Mouse (Mus musculus): Measurements from ENCODE around the gene Fkrp. TPM values are rescaled to one million over a fixed set of nuclear protein-coding genes. Genes with fewer than 3 reads are reported as not detected.

Fkrp gene
- total and polyA plus RNA-seq, 3 experiments, result 16.5 to 23.4 (median 20.3) TPM

DNA sequence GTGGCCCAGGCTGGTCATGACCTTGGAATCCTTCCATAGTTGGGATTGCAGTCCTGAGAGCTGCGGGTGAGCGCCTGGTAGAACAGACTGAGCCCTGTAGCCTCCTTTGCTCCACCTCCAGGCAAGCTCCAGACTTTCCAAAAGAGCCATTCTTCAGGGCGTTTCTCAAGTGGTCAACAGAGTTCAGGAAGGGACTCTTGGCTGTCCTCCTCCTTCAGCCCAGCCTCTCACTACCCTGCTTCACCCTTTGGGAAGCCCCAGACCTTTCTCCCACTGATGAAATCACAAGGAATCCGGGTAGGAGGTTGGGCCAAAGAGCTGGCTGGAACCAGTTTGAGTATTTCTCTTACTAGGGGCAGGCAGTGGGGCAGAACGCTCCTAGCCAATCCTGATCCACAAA is 36.5 kb downstream of the Fkrp start:
- H3K4me1 ChIP-seq (ENCODE audit: control insufficient read depth in 1 of 2, insufficient read depth in 2 of 2), result peaks cover 0 to 5% of the 10 kb centered on the region in 2 experiments; a peak in 2 of 4 replicates
- H3K4me2 ChIP-seq (ENCODE audit: insufficient read depth, low read depth, poor library complexity, severe bottlenecking), result no peak overlapping the region
- dilution Hi-C loops (cut with MboI; ENCODE audit: extremely low pct_ligation_motif_present, extremely low pct_unique_long_range_greater_than_20kb, low sequenced_read_pairs) (no loop called here), in situ Hi-C loops (cut with MboI; ENCODE audit: low pct_ligation_motif_present, low pct_unique_long_range_greater_than_20kb, low sequenced_read_pairs) (loop anchor here (5.0 to 25.0 kb wide), 2 partner anchors 33 to 843 kb away; partner anchors contain the start of gene Nop53)
- H3K9me3 ChIP-seq (replicated peaks; ENCODE audit: low read length), result peaks cover 2% of the 10 kb centered on the region
- H3K79me2 ChIP-seq (replicated peaks; ENCODE audit: control insufficient read depth, extremely low read depth, insufficient read depth, poor library complexity, severe bottlenecking), result peaks cover 35% of the 10 kb centered on the region
- no peak for DNase-seq (ENCODE audit: extremely low read depth)
- H3K4me3 ChIP-seq (replicated peaks in 1 of 3; ENCODE audit: low read depth in 2 of 3, low read length in 2 of 3, poor library complexity in 1 of 3), result no peak overlapping the region
- H3K9ac ChIP-seq (ENCODE audit: insufficient read depth, low read depth), result no peak overlapping the region
- TF ChIP-seq PAX5 (IDR thresholded peaks at IDR 0.05; ENCODE audit: low read length) (no peak), CTCF (conservative IDR thresholded peaks at IDR 0.05 in 1 of 2, IDR thresholded peaks at IDR 0.05 in 1 of 2; ENCODE audit: low read depth in 2 of 2, low read length in 2 of 2) (no peak), ZC3H11A (IDR thresholded peaks at IDR 0.05; ENCODE audit: low read depth, low read length) (no peak), CHD1 (IDR thresholded peaks at IDR 0.05; ENCODE audit: low read depth, low read length) (no peak), USF2 (conservative IDR thresholded peaks at IDR 0.05; ENCODE audit: low read depth, low read length) (no peak), MEF2A (IDR thresholded peaks at IDR 0.05; ENCODE audit: borderline replicate concordance, low read depth, low read length) (no peak), CHD2 (IDR thresholded peaks at IDR 0.05; ENCODE audit: low read length) (no peak), USF1 (IDR thresholded peaks at IDR 0.05; ENCODE audit: low read depth, low read length) (no peak), MYC (IDR thresholded peaks at IDR 0.05; ENCODE audit: low read depth, low read length) (no peak), POLR2AphosphoS2 (IDR thresholded peaks at IDR 0.05; ENCODE audit: low read depth, low read length) (no peak), MAZ (IDR thresholded peaks at IDR 0.05; ENCODE audit: low read depth, low read length) (no peak), BHLHE40 (IDR thresholded peaks at IDR 0.05; ENCODE audit: low read depth, low read length) (no peak), ELF1 (IDR thresholded peaks at IDR 0.05; ENCODE audit: low read depth, low read length) (no peak)
- H3K36me3 ChIP-seq (replicated peaks in 1 of 2; ENCODE audit: control insufficient read depth in 1 of 2, insufficient read depth in 1 of 2, low read length in 1 of 2), result peaks cover 0 to 3% of the 10 kb centered on the region in 2 experiments
- H3K27me3 ChIP-seq (replicated peaks), result no peaks in the 10 kb centered on the region
- no peak overlapping the region for H3K27ac ChIP-seq (ENCODE audit: insufficient read depth, low read depth)

DNA sequence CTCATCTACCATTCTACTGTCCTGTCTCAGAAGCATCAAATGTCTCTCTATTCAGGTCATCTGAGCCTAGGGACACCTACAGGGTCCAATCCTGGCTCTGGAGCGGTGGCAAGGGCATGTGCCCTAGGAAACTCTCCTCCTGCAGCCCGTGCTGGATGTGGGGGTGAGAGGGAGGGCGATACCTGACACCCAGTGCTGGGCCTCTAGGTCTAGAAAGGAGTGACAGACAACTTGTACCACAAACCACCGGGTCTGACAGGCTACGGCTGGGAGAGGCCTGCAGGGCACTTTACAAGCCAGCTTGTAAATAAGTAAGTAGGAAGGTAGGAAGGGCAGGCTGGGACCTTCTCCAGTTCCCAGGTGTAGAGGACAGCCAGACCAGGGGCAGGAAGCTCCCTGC is 40.6 kb downstream of the Fkrp start:
- Histone ChIP-seq H3K9ac (ENCODE audit: insufficient read depth, low read depth) (no peak overlapping the region), H3K4me1 (ENCODE audit: control insufficient read depth in 1 of 2, insufficient read depth in 2 of 2) (peaks cover 0 to 4% of the 10 kb centered on the region in 2 experiments; a peak in 2 of 4 replicates), H3K4me3 (replicated peaks in 1 of 3; ENCODE audit: low read depth in 2 of 3, low read length in 2 of 3, poor library complexity in 1 of 3) (no peak overlapping the region), H3K4me2 (ENCODE audit: insufficient read depth, low read depth, poor library complexity, severe bottlenecking) (no peak overlapping the region), H3K9me3 (replicated peaks; ENCODE audit: low read length) (peaks cover 8% of the 10 kb centered on the region), H3K27ac (ENCODE audit: insufficient read depth, low read depth) (no peak overlapping the region), H3K27me3 (replicated peaks) (peaks cover 2% of the 10 kb centered on the region), H3K79me2 (replicated peaks; ENCODE audit: control insufficient read depth, extremely low read depth, insufficient read depth, poor library complexity, severe bottlenecking) (no peaks in the 10 kb centered on the region), H3K36me3 (replicated peaks in 1 of 2; ENCODE audit: control insufficient read depth in 1 of 2, insufficient read depth in 1 of 2, low read length in 1 of 2) (no peaks in the 10 kb centered on the region)
- dilution Hi-C loops (cut with MboI; ENCODE audit: extremely low pct_ligation_motif_present, extremely low pct_unique_long_range_greater_than_20kb, low sequenced_read_pairs) (no loop called here), in situ Hi-C loops (cut with MboI; ENCODE audit: low pct_ligation_motif_present, low pct_unique_long_range_greater_than_20kb, low sequenced_read_pairs) (loop anchor here (25.0 kb wide), 1 partner anchor 839 kb away; the partner anchor contains the start of gene Nop53)
- DNase-seq (ENCODE audit: extremely low read depth), result no peak
- TF ChIP-seq NELFE (IDR thresholded peaks at IDR 0.05; ENCODE audit: low read depth, low read length) (no peak), ETS1 (conservative IDR thresholded peaks at IDR 0.05; ENCODE audit: low read depth, low read length) (no peak), ZC3H11A (IDR thresholded peaks at IDR 0.05; ENCODE audit: low read depth, low read length) (no peak), IRF4 (IDR thresholded peaks at IDR 0.05; ENCODE audit: low read depth, low read length) (no peak)
